Mouse (Mus musculus) midbrain, postnatal 0 days (tissue): Measurements from ENCODE around the gene Rusc2. TPM values are rescaled to one million over a fixed set of nuclear protein-coding genes. Genes with fewer than 3 reads are reported as not detected.

ENCODE experiments used
- ATAC-seq: fragments of 200-750 bp; cut with Nextera tagmentation; 2 replicates; pipeline ENCODE4 v1.8.0; 2017; ENCODE audit warnings: moderate number of reproducible peaks, mild to moderate bottlenecking, moderate TSS enrichment, moderate library complexity; ENCODE audit not compliant: low FRiP score
- DNase-seq: peaks from one replicate; pipeline ENCODE4 v3.0.0-alpha.2; 2015; ENCODE audit warnings: low spot score
- H3K27ac ChIP-seq: fragments of 300-500 bp; sonication (generic); 2 replicates; pipeline ENCODE4 v1.5.1; 2014; ENCODE audit warnings: low read depth, mild to moderate bottlenecking, low read length, mixed read lengths
- H3K27me3 ChIP-seq: fragments of 300-500 bp; sonication (generic); 2 replicates; pipeline ENCODE4 v1.6.1; 2014; ENCODE audit warnings: low read length, control low read depth, mixed read lengths; ENCODE audit not compliant: insufficient read depth
- H3K36me3 ChIP-seq: fragments of 300-500 bp; sonication (generic); 2 replicates; pipeline ENCODE4 v1.6.1; 2014; ENCODE audit warnings: low read length, control low read depth, mixed read lengths; ENCODE audit not compliant: insufficient read depth
- H3K4me1 ChIP-seq: fragments of 300-500 bp; sonication (generic); 2 replicates; pipeline ENCODE4 v1.6.1; 2014; ENCODE audit warnings: mild to moderate bottlenecking, control low read depth, antibody characterized with exemption, low read length, mixed read lengths; ENCODE audit not compliant: insufficient read depth
- H3K4me2 ChIP-seq: fragments of 300-500 bp; sonication (generic); 2 replicates; pipeline ENCODE4 v1.6.1; 2014; ENCODE audit warnings: low read depth, mild to moderate bottlenecking, low read length, mixed read lengths; ENCODE audit not compliant: poor library complexity, severe bottlenecking
- H3K4me3 ChIP-seq: fragments of 300-500 bp; sonication (generic); 2 replicates; pipeline ENCODE4 v1.5.1; 2014; ENCODE audit warnings: low read depth, mild to moderate bottlenecking, low read length, moderate library complexity
- H3K9ac ChIP-seq: fragments of 300-500 bp; sonication (generic); replicated peaks from 2 replicates; pipeline ENCODE4 v1.6.1; 2014; ENCODE audit warnings: mild to moderate bottlenecking, low read length, moderate library complexity, mixed read lengths; ENCODE audit not compliant: poor library complexity, severe bottlenecking
- H3K9me3 ChIP-seq: fragments of 300-500 bp; sonication (generic); 2 replicates; pipeline ENCODE4 v1.6.1; 2016; ENCODE audit warnings: low read length, control low read depth
- CTCF ChIP-seq: IDR thresholded peaks from 2 replicates; pipeline ENCODE4 v1.5.1; 2016; ENCODE audit warnings: antibody characterized with exemption, mild to moderate bottlenecking
- WGBS: fragments of 180-500 bp; shearing (Covaris S2); extraction: QIAGEN DNeasy Blood & Tissue Kit; methylation state at CpG from one replicate; pipeline ENCODE4 v1.1.7; 2014; 5-methylcytosine and 5-hydroxymethylcytosine counted together
- polyA plus RNA-seq: library from polyadenylated mRNA; unstranded; fragments of >200 nt; fragmentation: Nextera tagmentation; extraction: Ambion mirVana; gene quantifications from 2 replicates; pipeline ENCODE4 v1.2.1, GENCODE M21; 2015
- total RNA-seq: library from RNA; depleted of rRNA; stranded (reverse); fragments of >200 nt; gene quantifications from 2 replicates; pipeline ENCODE4 v1.2.3, GENCODE M21; 2014

Gene Rusc2
- total and polyA plus RNA-seq, 2 experiments from 2014 or later, result 78.9 to 200 TPM

- WGBS, result 84% methylated on average over 9 of the region's 9 CpGs
- Histone ChIP-seq H3K4me2 (no peak overlapping the region), H3K9ac (no peak overlapping the region), H3K27ac (no peak overlapping the region), H3K4me3 (no peak overlapping the region), H3K4me1 (peaks cover 21% of the 10 kb centered on the region; the same call in 1 of the 2 replicates), H3K9me3 (no peaks in the 10 kb centered on the region), H3K36me3 (0 out of 2 replicates have a peak, but pooled peaks cover 7% of the 10 kb centered on the region), H3K27me3 (no peaks in the 10 kb centered on the region)
- DNase-seq (no peak), ATAC-seq (no peak)
- TF ChIP-seq CTCF, result no peak
Observed at GRCm38 (mm10) chr4:43402212-43402611, 20.4 kb downstream of the Rusc2 start.

DNA sequence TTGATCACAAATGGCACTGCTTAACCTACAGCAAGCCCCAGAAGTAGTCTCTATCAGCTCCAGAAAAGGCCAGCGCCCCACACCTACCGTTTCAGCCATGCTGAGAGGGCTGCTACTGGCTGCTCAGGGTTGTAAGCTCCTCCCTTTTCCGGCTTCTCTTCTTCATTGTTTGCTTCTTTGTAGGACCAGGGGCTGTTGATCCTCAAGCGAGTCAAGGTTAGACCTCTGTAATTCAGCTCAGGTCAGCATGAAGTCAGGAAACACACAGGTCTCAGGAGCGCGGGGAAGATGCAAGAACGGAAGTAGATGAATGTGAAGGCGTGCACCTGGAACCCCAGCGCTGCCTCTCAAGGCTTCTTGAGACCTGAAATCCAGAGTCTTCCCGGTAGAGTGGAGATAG is 22.9 kb downstream of the Rusc2 start:
- H3K9ac ChIP-seq, result no peak overlapping the region
- DNase-seq (no peak), ATAC-seq (no peak)
- TF ChIP-seq CTCF, result no peak
- H3K4me2 ChIP-seq, result no peak overlapping the region
- no peaks in the 10 kb centered on the region for H3K9me3 ChIP-seq
- H3K36me3 ChIP-seq, result 0 out of 2 replicates have a peak, but pooled peaks cover 7% of the 10 kb centered on the region
- no peak overlapping the region for H3K27ac ChIP-seq
- WGBS, result 92% methylated on average over 10 of the region's 10 CpGs
- H3K27me3 ChIP-seq, result no peaks in the 10 kb centered on the region
- no peak overlapping the region for H3K4me3 ChIP-seq
- peaks cover 29% of the 10 kb centered on the region for H3K4me1 ChIP-seq

DNA sequence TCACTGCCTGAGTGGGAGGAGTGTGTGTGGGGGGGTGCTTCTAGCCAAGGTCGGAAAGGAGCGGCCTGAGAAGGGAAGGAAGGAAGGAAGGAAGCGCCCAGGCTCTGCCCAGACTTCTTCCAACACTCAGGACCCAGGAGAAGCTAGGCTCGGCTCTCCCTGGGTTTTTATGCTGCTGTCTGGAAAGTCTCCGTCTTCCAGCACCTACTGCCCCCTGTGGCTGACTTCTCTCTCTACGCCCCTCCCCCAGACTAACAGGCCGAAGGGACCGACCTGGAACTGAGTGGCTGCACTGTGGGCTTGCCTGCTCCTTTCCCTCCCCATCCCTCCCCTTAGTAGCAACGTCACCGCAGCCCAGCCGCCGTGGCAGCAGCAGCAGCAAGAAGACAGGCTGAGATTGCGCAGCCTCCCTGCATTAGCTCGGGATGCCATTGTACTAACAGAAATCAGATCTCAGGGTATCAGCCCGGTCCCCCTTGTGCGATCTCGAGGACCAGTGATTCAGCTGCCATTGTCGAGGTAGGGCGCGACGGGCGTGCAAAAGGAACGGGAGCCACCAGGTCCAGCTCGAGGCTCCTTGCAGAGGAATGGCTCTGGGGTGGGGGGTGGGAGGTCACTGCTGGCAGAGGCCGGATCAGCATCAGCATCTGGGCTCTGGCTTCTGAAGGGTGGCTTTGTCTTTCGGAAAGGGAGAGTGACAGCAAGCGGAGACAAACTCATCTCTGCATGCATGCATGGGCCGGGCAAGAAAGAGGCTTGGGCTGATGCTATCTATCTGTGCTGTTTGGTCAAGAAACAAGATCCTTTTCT is 24.6 kb downstream of the Rusc2 start:
- TF ChIP-seq CTCF, result peak; percentile 83
- under 1% methylated on average over 27 of the region's 28 CpGs for WGBS

DNA sequence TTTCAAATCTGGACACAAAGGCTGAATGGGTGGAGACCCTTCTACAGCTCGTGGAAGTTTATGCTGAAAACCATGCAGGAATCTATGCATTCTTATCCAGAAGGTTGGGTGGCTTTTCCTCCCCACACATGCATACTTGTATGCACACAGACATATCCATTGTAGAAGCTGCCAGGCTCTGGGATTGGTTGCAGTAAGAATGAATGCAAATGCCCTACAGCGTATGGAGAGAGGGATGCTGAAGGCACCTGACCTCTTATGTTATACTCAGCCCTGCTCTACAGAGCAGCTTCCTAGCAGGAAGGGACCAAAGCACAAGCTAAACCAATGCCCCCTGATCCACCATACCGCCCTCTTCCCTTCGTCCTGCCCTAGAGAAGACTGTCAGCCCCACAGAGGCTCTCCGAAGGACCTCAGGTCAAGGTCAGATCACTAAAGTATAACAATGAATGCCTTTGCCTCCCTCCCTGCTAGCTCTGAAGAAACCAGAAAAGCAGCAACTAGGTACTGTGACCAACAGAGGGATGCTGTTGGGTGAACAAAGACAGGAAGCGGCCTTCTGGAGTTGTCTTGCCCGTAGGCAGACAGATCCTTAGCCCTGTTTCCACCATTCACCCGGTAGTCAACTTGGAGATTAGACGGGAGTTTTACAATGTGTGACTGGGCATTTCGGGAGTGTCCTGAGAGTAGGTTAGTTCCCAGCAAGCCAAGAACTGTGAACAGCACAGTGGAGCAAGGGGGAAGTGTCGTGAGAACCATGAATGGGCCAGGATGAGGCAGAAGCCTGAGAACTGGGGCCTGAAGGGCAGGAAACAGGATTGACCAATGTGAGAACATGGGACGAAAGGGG is 25.5 kb downstream of the Rusc2 start:
- 49% methylated on average over 12 of the region's 12 CpGs for WGBS

More for the DNA sequence above, 24.6 kb downstream of the Rusc2 start:
- Histone ChIP-seq H3K27ac (peak overlapping the region; percentile 99), H3K4me3 (peak overlapping the region; percentile 64), H3K27me3 (no peaks in the 10 kb centered on the region), H3K4me2 (peak overlapping the region; percentile 72), H3K4me1 (peaks cover 26% of the 10 kb centered on the region), H3K36me3 (0 out of 2 replicates have a peak, but pooled peaks cover 7% of the 10 kb centered on the region), H3K9ac (peak overlapping the region; percentile 95), H3K9me3 (no peaks in the 10 kb centered on the region)
- ATAC-seq (peak; percentile 96), DNase-seq (peak; percentile 96)

DNA sequence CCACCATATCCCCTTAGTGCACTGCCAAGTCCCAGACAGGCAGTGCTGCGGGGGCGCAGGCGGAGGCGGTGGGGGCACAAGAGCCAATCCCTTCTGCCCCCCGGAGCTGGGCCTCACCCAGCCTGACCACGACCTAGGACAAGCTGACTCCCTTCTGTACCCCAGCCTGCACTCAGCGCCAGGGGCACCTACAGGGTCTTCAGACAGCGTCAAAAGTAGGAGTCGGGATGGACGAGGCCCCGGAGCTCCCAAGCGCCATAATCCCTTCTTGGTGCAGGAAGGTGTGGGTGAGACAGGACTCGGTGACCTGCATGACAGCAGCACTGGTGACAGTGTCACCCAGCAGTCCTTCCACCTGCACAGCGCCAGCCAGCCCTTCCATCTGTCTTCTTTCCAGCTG is 33.0 kb downstream of the Rusc2 start:
- no peaks in the 10 kb centered on the region for H3K9me3 ChIP-seq

More for the DNA sequence above, 25.5 kb downstream of the Rusc2 start:
- H3K4me1 ChIP-seq, result peaks cover 25% of the 10 kb centered on the region
- peak overlapping the region; percentile 64 for H3K4me3 ChIP-seq
- H3K4me2 ChIP-seq, result peak overlapping the region; percentile 72
- H3K9ac ChIP-seq, result peak overlapping the region; percentile 95
- no peaks in the 10 kb centered on the region for H3K9me3 ChIP-seq
- ATAC-seq, result peak; percentile 68
- no peak for TF ChIP-seq CTCF
- H3K27me3 ChIP-seq, result no peaks in the 10 kb centered on the region
- peak; percentile 75 for DNase-seq
- H3K36me3 ChIP-seq, result 0 out of 2 replicates have a peak, but pooled peaks cover 7% of the 10 kb centered on the region
- H3K27ac ChIP-seq, result peak overlapping the region; percentile 99

More for the DNA sequence above, 33.0 kb downstream of the Rusc2 start:
- ATAC-seq (no peak), DNase-seq (no peak)
- peaks cover 40% of the 10 kb centered on the region for H3K36me3 ChIP-seq
- no peaks in the 10 kb centered on the region for H3K4me1 ChIP-seq
- no peak overlapping the region for H3K9ac ChIP-seq
- no peak overlapping the region for H3K27ac ChIP-seq
- no peak for TF ChIP-seq CTCF
- H3K4me2 ChIP-seq, result no peak overlapping the region
- WGBS, result 93% methylated on average over 14 of the region's 14 CpGs
- no peak overlapping the region for H3K4me3 ChIP-seq
- no peaks in the 10 kb centered on the region for H3K27me3 ChIP-seq
